Mouse (Mus musculus) fat pad, adult 2 months (tissue): ENCODE measurements at regions not wholly inside any gene's neighbourhood (a gene's known extent, or its start where the extent isn't known, plus 50 kb on each side); places are given as distances from the start of the nearest gene placed in this dataset.

ENCODE experiments used
- DNase-seq: peaks from one replicate; pipeline ENCODE4 v3.0.0-alpha.2; 2011; ENCODE audit warnings: low read depth, low spot score; ENCODE audit errors: extremely low read depth

DNA sequence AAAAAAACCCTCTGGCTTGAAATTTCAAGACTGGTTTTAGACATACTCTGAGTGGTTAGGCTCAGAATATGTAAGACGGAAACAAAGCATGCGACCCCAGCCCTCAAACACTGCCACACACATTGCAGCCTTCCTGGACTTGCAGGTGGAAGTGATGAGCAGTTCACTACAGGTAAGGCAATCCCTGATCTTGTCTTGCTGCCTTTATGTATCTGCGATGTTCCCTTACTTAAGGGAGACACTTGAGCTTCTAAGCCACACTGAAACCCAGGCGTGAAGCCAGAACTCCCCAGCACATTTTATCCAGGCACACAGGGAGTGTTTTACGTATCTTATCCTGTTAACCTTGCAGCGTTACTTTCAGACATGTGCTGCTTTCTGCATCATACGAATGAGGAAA is 342.9 kb downstream of the Rnf144a start:
- no peak for DNase-seq

DNA sequence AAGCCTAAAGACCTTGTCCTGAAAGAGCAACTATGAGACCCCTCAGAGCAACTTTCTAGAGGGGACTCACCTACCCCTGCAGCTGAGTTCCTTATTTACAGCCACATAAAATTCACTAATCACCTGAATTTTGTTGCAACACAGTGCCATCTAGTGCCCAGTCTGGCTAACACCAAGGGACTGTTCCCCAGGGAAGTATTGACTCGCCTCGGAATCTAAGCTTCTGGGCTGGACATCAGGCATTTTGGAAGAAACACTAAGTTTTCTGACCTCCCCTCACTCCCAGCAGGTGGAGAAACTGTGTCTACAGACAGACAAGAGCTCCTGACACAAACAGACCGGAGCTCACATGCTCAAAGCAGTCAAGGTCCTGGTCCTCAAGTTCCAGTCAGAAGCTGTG is 343.4 kb downstream of the Rnf144a start:
- no peak for DNase-seq

DNA sequence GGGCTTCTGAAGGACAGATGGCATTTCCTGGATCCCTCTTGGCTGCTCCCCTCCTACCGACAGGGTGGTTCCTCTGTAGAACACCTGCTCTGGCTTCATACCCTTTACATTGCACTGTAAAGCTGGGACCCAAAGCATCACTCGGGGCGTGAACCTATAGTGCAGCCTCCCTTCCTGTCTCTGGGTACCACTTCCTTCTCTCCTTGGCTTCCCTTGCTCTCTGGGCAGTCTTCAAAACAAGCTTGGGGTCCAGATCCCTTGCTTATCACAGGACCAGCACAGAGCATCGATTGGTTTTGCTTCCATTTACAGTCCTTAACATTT is 346.4 kb downstream of the Rnf144a start:
- DNase-seq, result no peak

DNA sequence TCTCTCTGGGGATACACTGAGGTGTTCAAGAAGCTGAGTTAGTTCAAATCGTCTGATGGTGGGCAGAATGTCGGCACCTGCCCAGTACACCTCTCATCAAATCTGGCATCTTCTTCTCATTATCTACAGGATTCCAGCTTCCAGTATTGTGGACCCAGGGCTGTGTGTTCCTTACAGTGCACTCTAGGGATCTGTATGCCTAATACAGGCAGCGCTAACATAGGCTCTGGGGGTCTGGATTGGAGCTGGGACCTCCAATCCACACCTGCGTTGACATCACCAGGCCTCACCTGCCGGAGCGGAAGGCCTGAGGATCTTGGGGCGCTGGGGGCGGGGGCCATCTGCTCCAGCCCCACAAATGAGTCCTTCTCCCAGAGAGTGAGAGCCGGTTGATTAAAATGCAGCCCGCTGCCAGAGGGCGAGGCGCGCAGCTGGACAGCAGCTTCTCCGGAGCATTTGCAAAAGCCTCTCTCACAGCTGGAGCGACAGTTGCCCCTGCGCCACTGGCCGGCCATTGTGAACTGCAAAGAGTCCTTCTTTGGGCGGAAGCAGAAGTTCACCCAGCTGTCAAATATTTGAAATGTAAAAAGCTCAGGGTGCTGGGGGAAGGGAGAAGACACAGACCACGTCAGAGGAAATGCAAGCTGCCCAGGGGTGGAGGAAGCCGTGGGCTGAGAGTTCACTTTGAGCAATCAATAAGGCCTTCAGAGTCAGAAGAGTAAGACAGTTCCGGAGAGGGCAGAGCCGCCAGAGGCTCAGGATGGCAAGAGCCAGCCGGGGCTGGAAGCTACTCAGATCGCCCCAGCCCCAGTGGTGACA is 347.0 kb downstream of the Rnf144a start:
- DNase-seq, result no peak

DNA sequence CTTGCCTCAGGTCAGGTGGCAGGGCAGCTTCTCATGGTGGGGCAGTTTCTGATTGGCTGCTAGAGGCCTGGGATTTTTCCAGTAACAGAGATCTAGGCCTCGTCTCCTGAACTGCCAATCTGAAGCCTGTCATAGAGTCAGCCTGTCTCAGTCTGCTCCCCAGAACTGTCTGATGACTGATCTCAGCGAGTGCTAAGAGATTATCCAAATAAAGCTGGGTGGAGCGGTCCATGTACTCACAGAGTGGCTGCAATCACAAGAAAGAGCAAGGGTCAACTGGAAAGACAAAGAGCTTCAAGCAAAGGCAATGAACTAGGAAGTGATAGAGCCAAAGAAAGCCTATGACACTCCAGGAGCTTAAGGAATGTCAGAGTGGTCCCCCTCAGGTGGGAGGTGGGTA is 354.7 kb downstream of the Rnf144a start:
- DNase-seq, result no peak

DNA sequence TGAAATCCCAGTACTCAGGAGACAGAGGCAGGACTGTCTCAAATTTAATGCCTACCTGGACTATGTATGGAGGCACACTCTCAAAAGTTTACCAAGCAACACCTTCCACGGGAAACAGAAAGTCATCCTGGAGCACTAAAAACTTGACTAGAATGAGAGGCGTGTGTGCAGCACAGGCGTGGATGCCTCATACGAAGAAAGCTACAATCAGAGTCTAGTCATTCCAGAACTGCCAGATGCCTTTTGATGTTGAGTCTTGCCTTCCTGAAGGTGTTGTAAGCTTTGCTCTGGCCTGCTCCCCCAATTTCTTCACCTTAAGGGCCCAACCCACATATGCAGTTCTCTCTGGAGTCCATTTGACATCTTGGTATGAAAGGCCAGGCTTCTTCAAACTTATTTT is 356.0 kb downstream of the Rnf144a start:
- DNase-seq, result no peak

DNA sequence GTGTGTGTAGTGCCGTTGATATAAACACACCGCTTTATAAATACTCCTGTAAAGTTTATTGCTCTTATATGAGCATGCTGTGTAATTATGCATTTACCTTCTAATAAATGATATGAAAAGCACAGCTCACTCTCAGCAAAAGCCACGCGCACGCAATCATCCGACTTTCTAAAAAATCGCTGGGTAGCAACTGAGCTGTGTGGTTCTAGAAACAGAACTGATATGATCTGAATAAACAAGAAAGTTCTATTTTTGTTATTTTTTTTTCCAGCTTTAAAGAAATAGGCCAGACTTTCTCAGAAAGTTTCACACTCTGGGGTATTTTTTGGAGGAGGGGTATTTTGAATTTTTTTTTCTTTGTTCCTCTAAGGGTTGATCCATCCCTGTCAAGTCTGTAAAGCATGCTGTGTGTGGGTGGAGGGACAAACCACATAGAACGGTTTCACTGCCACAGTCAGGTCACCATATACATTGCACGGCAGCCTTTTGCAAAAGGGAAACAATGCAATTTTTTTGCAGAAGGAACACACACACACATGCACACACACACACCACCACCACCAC is 357.5 kb downstream of the Rnf144a start:
- no peak for DNase-seq

DNA sequence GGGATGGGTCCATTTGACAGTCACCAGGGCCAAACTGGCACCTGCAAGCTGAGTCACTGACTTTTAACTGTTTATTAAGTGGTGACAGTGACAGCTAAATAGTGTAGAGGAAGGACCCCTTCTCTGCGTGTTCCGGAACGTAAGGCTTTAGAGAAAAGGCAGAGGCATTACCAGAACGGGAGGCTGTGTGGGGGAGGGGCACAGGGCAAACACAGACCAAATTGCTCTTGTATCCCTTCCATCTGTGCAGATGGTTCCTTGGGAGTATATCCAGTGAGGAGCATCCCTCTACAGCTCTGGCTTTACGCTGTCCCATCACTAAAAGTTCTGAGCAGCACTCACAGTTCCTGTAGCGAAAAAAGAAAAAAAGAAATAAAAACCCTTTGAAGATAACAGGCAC is 368.1 kb downstream of the Rnf144a start:
- DNase-seq, result no peak

DNA sequence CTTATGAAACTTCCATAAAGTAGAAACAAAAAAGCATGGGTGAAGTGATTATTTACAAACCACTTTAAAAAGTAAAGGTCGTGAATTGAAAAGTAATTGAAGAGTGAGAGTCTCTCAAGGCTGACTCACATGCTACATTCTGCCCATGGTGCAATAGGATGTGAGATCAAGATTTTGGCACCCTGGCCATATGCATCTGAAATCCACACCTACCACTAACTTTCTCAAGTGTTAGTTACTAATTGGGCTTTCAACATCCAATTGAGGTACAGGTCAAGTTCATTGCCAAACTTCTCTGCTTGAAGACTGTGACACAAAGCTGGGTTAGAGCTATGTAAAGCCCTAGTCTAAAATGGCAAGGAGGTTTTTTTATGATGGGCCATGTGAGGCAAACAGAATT is 369.7 kb downstream of the Rnf144a start:
- peak; percentile 71 for DNase-seq

DNA sequence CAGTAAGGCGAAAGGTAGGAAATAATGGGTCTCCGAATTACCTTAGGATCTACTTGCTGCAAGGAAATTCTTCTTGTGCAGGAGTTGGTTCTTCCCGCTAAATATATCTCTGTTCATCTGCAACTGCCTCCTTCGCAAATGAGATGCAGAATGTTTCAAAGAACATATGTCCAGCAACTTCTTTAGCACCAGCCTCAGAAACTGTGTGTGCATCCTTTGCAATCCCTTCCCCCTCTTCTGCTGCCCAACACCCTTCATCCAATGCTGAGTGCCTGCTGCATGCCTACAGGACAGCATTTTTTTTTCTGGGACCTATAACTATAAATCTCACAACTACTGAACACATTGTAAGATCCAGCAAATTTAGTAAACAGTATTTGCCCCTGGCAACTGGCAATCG is 402.1 kb downstream of the Rnf144a start:
- DNase-seq, result no peak

DNA sequence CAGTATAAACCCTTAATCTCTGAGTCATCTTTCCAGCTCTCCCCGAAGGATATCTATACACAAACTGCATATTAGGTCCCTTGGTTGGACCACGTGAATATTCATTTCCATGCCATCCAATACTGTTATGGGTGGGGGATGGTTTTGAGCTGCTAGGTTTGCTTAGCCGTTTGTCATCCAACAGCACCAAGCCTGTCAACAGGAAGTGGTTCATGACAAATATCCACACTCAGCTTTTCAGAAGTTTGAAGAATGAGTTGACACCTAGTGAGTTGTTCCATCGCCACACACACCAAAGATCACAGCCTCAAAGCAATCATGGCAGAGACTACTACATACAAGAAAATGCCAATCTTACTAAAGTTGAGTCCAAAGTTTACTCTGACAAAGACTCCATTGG is 421.0 kb downstream of the Rnf144a start:
- DNase-seq, result no peak

DNA sequence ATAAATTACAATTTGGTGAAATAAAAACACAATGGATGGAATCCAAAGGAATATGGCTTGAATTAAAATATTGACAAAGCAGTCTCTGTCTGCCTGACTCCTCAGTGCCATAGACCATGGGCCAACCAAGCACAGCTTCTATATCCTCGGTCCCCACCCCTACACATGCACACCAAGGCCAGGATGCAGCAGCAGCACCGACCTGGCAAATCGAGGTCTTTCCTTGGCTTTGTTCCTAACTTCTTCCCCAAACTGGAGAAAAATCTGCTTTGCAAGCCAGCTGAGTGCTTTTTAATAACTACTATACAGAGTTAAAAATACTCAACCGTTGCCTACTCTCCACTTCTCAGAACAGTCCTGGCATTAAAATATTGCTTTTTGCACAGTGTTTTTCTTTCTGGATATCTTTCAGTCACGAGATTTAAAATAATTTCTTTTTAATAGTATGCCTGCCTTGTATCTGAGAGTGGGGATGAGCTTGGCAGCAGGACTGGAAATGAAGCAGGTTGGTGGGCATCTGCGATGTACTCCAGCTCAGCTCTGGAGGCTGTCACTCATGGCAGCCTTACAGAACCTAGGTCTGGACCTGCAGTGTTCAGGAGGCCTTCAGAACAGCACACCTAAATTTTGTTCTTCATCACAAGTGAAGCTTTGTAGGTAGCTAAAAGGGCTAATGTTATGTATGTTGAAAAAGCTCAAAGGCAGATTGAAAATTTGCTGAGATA is 423.1 kb downstream of the Rnf144a start:
- DNase-seq, result no peak

DNA sequence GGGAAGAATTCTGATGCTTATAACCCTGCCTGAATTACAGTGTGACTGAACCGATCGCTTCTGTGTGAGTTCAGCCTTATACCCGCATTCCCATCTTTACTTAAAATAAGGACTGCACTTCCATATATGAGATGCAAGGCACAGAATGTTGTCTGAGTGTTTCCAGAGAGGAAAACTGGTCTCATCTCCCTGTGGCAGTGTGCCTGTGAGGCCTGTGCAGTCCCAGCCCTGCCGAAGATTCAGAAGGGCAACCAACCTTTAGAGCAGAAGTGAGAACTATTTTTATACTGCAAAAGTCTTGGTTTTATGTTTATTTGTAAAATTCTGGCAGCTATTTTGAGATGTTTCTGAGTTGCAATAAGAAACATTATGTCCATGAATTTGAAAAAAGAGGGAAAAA is 432.5 kb downstream of the Rnf144a start:
- DNase-seq, result no peak

DNA sequence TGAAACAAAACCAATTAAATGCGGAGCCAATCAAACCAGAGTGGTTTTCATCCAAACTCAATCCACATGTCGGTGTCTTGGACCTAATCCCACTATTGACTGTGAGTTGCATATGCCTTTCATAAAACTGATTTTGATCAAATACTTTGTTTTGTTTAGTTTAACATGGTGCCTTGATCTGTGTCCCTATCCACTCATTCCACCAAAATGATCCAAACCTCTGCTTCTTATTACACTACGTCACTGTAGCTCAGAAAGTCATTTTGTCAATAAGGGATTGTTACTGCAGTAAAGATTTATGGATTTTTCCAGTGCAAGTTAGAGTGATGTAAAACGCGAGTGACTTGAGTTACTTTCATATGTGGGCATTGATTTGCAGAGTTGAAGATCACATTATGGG is 436.7 kb downstream of the Rnf144a start:
- no peak for DNase-seq

DNA sequence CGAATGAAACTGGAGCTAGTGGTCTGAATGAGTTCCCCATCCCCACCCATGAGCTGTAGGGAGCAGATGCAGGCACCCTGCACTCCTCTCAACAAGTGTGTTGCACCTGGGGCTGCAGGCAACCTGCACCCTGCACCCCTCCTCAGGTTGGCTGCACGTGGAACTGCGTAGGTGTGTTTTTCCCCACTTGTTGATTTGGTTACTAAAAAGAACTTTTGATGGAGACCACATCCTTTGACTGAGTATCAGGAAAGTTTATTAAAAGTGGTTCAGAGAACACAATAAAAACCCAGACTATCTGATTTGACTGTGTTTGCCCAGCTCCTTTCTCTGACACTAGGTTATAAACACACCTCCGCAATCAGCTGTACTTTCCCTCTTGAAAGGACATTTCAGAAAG is 456.5 kb downstream of the Rnf144a start:
- no peak for DNase-seq

DNA sequence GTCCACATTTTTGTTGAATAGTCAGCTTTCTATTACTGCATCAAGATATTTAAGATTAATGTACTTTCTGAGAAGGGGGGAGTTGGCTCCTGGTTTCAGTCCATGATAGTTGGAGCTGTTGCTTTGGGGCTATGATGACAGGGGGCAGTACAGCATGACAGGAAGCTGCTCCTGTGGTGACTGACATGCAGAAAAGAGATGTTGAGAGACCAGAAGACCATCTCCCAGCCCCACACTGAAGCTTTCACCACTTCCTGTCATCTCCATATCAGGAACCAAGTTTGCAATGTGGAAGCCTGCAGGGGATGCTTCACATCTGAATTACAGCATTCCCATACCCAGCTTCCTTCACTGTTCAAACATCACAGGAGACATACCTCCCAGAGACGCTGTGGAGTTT is 457.5 kb downstream of the Rnf144a start:
- DNase-seq, result no peak

DNA sequence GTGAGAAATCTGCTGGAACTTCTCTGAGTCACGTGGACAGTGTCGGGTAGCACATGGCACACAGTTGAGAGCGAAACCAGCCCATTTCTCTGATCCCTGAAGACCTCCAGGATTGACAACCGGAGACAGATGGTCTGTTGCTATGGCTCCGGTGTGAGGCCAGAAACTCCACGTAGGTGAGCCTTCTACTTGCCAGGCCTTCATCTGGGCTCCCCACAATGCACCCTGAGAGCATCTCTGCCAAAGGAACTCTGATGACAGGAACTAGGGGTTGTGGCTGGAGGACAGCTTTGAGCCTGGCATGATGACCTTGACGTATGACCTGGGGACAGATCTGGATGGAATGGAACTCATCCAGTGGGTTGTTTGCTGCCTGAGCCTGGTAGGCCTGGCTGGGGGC is 467.9 kb downstream of the Rnf144a start:
- DNase-seq, result no peak

DNA sequence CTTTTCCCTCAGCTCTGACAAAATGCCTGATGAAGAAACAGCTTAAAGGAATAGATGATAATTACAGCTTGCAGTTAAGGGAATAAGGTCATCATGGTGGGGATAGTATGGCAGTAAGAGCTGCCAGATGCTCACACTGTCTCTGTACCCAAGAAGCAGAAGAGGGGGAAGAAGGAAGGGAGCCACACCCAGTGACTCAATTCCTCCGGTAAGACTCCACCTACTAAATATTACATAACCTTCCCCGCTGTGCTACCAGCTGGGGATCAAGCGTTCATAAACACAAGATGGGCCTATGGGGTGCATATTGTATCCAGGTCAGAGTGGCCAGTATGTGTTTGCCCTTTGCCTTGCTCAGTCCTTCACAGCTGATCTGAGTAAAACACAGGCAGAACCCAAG is 468.9 kb downstream of the Rnf144a start:
- no peak for DNase-seq

DNA sequence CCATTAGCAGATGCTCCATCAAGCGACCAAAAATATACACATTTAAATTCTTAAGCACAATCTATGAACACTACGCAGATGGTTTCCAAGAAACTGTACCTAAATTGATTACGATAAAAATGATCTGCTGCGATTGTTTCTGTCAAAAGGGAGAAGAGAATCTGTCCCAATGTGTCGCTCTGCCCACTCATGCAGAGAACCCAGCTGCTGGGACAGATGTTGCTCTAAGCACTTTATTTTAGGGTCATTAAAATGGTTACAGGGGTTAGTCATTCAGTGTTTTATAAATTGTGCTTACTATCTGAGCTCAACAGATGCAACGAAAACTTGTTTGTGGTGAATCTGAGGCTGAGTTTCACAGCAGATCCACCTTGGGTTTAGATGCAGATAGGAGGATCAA is 476.2 kb downstream of the Rnf144a start:
- no peak for DNase-seq

DNA sequence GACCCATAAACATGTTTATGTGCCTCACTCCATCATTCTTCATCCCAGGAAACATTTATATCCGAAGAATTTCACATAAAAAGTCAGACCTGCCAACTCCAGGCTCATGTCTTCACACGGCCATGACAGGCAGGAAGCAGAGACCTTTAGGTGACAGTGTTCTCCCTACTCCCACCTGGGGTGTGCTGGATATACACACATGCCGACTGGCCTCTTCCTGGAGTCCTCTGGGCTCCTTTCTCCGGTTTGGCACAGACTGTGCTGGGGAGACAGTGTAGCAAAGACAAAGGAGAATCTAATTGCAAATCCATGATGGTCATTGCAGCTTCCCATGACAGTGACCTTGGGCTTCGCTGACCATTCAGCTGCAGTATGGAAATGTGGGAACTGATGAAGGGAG is 480.1 kb downstream of the Rnf144a start:
- no peak for DNase-seq

DNA sequence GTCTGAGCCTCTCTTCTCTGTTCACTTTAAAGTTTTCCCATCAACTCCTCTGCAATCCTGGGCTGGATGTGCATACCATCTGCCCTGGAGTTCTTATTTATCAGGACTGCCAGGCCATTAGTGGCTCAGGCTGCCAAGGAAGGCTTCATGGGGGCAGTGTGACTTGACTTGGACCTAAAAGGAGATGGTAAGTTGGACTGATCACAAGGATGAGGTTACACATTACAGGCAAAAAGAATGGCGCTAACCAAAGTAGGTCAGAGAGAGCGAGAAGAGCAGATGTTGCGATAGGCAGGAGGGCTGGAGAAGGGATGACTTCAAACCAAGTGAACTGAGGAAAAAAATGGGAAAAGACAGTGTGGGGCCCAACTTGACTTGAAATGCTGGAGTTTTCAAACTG is 480.5 kb downstream of the Rnf144a start:
- DNase-seq, result no peak

DNA sequence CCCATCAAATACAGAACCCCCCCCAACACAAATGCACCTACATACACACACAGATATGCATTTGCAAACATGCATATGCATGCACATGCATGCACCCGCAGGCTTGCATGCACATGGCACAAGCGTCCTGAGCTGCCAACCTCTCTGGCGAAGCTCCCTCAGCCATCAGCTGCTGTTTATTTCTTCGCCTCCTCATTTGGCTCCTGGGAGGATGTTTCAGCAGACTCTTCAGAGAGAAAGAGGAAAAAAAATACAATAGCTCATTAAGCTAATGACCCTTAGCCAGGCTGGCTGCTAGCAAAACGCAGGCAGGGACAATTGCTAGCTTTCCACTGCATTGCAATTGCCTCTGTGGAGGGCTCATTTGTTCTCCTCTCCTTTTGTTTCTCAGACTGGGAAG is 488.7 kb downstream of the Rnf144a start:
- DNase-seq, result peak; percentile 8

DNA sequence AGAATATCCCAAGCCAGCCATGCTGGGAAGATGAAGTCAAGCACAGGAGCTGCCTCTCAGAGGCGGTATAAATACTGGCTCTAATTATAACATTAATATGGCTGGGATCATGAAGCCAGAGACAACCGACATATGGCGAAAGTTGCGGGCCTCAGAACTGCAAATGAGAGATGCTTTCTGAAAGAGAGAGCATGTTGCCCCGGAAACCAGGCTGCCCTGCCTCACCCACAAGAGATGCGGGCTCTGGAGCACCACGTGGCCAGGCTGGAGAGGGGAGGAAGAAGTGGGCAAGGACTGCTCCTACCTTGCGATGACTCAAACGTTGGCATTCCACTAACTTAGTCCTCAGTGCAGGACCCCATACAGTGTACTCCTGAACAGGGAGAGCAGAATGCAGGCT is 490.5 kb downstream of the Rnf144a start:
- DNase-seq, result no peak
